Mouse (Mus musculus) gastrocnemius, postnatal 10 days (tissue): Measurements from ENCODE around the gene Olfr465-ps1. TPM values are rescaled to one million over a fixed set of nuclear protein-coding genes. Genes with fewer than 3 reads are reported as not detected.

Source experiments
- DNase-seq: peaks from one replicate; pipeline ENCODE4 v3.0.0; 2021; ENCODE audit warnings: mixed read lengths
- long read RNA-seq, 2 experiments: library from polyadenylated mRNA; stranded (forward); transcript quantifications; one replicate each; pipeline ENCODE4 v2.0.0; 2021
- total RNA-seq, 2 experiments: library from RNA; stranded (reverse); gene quantifications; 2 replicates each; pipeline ENCODE4 v1.2.3; 2021

Gene Olfr465-ps1
- total RNA-seq, result not detected
- long read RNA-seq, experiment 1, result 0 reads
- long read RNA-seq, experiment 2, result 0 reads

- no peak for DNase-seq
Observed at GRCm38 (mm10) chr13:65137789-65138188, at the start of gene Olfr465-ps1. Gene Olfr465-ps1 (plus strand): TSS chr13:65138089.

- DNase-seq, result no peak
Observed at GRCm38 (mm10) chr13:65095923-65096322, 42.0 kb upstream of the Olfr465-ps1 start.

DNA sequence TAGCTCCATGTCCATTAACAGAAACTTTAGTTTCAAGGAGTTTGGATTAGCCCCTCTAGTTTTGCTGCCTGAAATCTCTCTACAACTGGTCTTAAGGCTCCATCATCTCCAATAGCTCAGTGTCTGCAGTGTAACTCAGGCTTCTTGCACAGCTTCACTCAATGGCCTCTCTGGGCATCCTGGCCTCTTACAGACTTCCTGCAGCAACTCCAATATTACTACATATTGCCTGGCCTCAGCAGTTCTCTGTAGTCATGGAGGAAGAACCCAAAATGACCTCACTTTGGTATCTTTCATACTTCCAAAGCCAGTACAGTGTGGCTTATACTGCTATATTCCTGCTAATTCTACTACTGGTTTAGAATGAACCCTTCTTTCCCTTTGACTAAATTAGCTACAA, 40.9 kb upstream of the Olfr465-ps1 start:
- no peak for DNase-seq

- no peak for DNase-seq
Observed at GRCm38 (mm10) chr13:65100678-65101077, 37.2 kb upstream of the Olfr465-ps1 start.

- no peak for DNase-seq
Observed at GRCm38 (mm10) chr13:65101232-65101631, 36.7 kb upstream of the Olfr465-ps1 start.

- DNase-seq, result no peak
Observed at GRCm38 (mm10) chr13:65111961-65112360, 25.9 kb upstream of the Olfr465-ps1 start.

- peak; percentile 76 for DNase-seq
Observed at GRCm38 (mm10) chr13:65112459-65113110, 25.3 kb upstream of the Olfr465-ps1 start, which contains the start of gene Mfsd14b. Gene Mfsd14b (minus strand): TSS chr13:65112975.

DNA sequence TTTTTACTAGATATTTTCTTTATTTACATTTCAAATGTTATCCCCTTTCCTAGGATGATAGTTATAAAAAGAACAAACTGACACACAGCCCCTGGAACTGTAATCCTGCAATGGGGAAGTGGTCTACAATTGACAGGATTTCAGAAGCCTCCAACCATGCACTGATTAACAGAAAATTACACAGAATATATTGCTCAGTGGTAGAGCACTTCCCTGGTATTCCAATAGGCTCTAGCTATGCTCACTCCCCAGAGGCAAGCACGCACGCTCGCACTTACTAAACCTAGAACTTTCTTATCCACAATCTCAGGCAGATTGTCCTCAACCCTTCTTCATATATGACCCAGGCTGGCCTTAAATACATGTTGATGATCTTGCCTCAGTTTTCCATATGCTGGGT, 24.6 kb upstream of the Olfr465-ps1 start:
- no peak for DNase-seq

- DNase-seq, result no peak
Observed at GRCm38 (mm10) chr13:65120984-65121383, 16.9 kb upstream of the Olfr465-ps1 start.

DNA sequence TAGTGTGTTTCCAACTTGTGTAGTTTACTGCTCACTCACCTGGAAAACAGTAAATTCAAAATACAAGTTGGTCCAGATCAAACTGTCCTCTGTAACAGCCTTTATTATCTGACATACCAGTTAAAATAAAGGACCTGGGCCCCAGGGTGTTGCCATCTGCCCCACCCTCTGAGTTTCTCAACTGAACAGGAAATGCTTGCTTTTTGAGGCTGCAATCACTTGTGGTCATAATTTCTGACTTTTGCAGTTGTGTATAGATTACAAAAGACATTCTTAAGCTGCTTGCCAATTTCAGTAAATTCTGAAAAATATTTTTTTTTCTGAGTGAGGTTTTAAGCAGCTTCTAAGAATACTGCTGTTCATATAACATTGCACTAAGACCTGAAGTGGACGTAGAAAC, 15.8 kb upstream of the Olfr465-ps1 start:
- no peak for DNase-seq

- DNase-seq, result no peak
Observed at GRCm38 (mm10) chr13:65127063-65127847, 10.6 kb upstream of the Olfr465-ps1 start.

DNA sequence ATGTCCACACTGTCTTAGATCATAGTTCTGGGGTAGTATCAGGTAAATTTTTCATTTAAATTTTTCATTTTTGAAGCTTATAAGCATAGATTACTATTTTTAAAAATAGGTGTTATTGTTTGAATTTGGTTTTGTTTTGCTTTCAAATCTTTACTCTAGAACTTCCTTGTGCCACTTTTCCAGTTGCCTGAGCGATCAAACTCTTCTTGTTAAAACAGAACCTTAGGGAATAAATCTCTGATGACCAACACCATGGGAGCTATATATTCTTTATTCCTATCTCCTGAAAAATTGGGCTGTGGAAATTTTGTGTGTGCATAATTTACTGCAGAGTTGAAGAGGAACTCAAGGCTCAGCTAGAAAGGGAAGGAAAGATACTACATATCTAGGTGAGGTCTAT, 12.1 kb downstream of the Olfr465-ps1 start, which contains the start of gene Olfr466:
Gene Olfr466, plus strand, starts transcription at position 301 of the 400 bp plus-strand sequence.
- DNase-seq, result no peak

- no peak for DNase-seq
Observed at GRCm38 (mm10) chr13:65174102-65174501, 36.2 kb downstream of the Olfr465-ps1 start.

- DNase-seq, result peak; percentile 28
Observed at GRCm38 (mm10) chr13:65175734-65176471, 38.0 kb downstream of the Olfr465-ps1 start.

DNA sequence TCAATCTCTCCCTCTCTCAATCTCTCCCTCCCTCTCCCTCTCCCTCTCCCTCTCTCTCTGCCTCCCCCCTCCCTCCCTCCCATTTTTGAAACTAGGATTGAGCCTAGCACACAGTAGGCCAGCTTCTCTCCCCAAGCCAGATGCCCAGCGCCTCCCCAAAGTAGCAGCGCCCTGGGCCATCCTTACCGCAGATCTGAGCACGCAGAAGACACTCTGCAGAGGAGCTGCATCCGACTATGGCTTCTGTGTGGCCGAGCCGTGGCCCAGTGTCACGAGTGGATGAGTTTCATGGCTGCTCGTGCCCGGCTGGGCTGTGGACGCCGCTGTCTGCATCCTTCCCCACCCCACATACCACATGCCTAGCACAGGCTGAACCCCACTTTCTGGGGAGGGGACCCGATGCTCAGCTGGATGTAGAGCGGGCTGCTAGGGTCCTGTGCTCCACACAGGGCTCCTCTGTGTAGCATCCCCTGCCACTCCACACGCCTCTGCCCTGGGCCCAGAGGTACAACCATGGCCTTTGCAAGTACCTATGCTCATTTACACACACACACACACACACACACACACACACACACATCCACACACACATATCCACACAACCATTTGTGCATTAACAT, 38.7 kb downstream of the Olfr465-ps1 start:
- DNase-seq, result peak; percentile 2

Other genes with a start within 250 kb of the Olfr465-ps1 start
- under 1 TPM in 1 of 2 experiments, not detected in 1; 0.02 TPM for gene Cntnap3, start 234.1 kb upstream of the Olfr465-ps1 start, total RNA-seq
- not detected for gene Spata31, start 220.7 kb upstream of the Olfr465-ps1 start, total RNA-seq
- not detected for gene Spata31d1c, start 105.0 kb upstream of the Olfr465-ps1 start, total RNA-seq
- gene Prss47, start 85.3 kb upstream of the Olfr465-ps1 start, total RNA-seq, result not detected
- gene Mfsd14b, start 25.1 kb upstream of the Olfr465-ps1 start, total RNA-seq, result 10 to 100 TPM; 15.0 to 18.7 TPM
- not detected for gene Olfr466, start 12.2 kb downstream of the Olfr465-ps1 start, total RNA-seq
- not detected for gene Nlrp4f, start 67.9 kb downstream of the Olfr465-ps1 start, total RNA-seq
- gene Gm10775, start 121.5 kb downstream of the Olfr465-ps1 start, total RNA-seq, result not detected
- gene Zfp369, start 140.7 kb downstream of the Olfr465-ps1 start, total RNA-seq, result 10 to 100 TPM in 1 of 2 experiments, 1 to 10 TPM in 1; 9.2 to 12.7 TPM